In the genomic region with DNA sequence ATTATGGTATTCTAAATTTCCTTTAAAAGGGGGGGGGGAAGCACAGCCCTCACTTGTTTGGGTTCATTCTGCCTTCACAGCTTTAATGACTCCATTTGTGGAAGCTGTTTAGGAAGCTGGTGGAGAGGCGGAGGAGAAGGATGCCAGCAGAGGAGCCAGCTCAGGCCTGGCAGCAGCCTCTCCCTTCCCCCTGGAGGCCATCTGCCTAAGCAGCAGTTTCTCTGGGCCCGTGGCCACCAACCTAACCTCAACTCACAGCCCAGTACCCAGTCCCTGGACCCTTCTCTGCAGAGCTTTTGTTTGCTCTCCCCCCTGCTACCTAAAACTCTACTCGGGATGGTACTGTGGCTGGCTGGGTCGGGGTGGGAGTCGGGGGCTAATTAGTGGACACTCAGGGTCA, we compare ENCODE assay signal across 8 mouse cellular contexts. TPM values are rescaled to one million over a fixed set of nuclear protein-coding genes. Genes with fewer than 3 reads are reported as not detected.
DNase-seq lines count a peak whose midpoint lies in the region; ATAC-seq lines count a peak whose summit lies in the region.

No protein-coding gene starts in this region.

- WGBS in heart, embryonic 13.5 days = 16% methylated on average over 5 of the region's 5 CpGs
- 18% methylated on average over 5 of the region's 5 CpGs for WGBS in forebrain, embryonic 10.5 days
- WGBS in neural tube, embryonic 15.5 days = 13% methylated on average over 5 of the region's 5 CpGs

- H3K27ac ChIP-seq in heart, embryonic 13.5 days (replicated peaks) = peak overlapping the region; percentile 95
- peak overlapping the region; percentile 75 for H3K27ac ChIP-seq in forebrain, embryonic 10.5 days
- no peak overlapping the region for H3K27ac ChIP-seq in neural tube, embryonic 15.5 days (replicated peaks)

- H3K36me3 ChIP-seq in heart, embryonic 13.5 days = no peaks in the 10 kb centered on the region; the same call in 1 of the 2 replicates
- no peaks in the 10 kb centered on the region for H3K36me3 ChIP-seq in forebrain, embryonic 10.5 days (replicated peaks)
- no peaks in the 10 kb centered on the region for H3K36me3 ChIP-seq in neural tube, embryonic 15.5 days

- ATAC-seq in heart, embryonic 13.5 days (ENCODE audit: extremely low read depth, insufficient number of reproducible peaks, low FRiP score, low TSS enrichment) = no peak
- no peak for ATAC-seq in neural tube, embryonic 15.5 days (ENCODE audit: low FRiP score)

- no peaks in the 10 kb centered on the region for H3K9me3 ChIP-seq in heart, embryonic 13.5 days
- no peaks in the 10 kb centered on the region for H3K9me3 ChIP-seq in forebrain, embryonic 10.5 days
- H3K9me3 ChIP-seq in neural tube, embryonic 15.5 days (replicated peaks) = no peaks in the 10 kb centered on the region

- H3K4me1 ChIP-seq in heart, embryonic 13.5 days = peaks cover 86% of the 10 kb centered on the region
- peaks cover 100% of the 10 kb centered on the region for H3K4me1 ChIP-seq in forebrain, embryonic 10.5 days
- H3K4me1 ChIP-seq in neural tube, embryonic 15.5 days = peaks cover 54% of the 10 kb centered on the region

- H3K27me3 ChIP-seq in heart, embryonic 13.5 days (replicated peaks) = no peaks in the 10 kb centered on the region
- peaks cover 99% of the 10 kb centered on the region for H3K27me3 ChIP-seq in forebrain, embryonic 10.5 days (ENCODE audit: poor library complexity, severe bottlenecking)
- peaks cover 48% of the 10 kb centered on the region for H3K27me3 ChIP-seq in neural tube, embryonic 15.5 days (replicated peaks)

- H3K9ac ChIP-seq in heart, embryonic 13.5 days = peak overlapping the region; percentile 94
- H3K9ac ChIP-seq in neural tube, embryonic 15.5 days (replicated peaks) = peak overlapping the region; percentile 44; the same call in 1 of the 2 replicates

- peak overlapping the region; percentile 75 for H3K4me2 ChIP-seq in heart, embryonic 13.5 days
- peak overlapping the region; percentile 99 for H3K4me2 ChIP-seq in neural tube, embryonic 15.5 days

- peak overlapping the region; percentile 75 for H3K4me3 ChIP-seq in heart, embryonic 13.5 days
- H3K4me3 ChIP-seq in forebrain, embryonic 10.5 days = peak overlapping the region; percentile 58
- H3K4me3 ChIP-seq in neural tube, embryonic 15.5 days (replicated peaks) = peak overlapping the region; percentile 45

- DNase-seq in heart, postnatal 4 days = no peak
- DNase-seq in NIH3T3 (ENCODE audit: low read depth) = peak; percentile 73
- no peak for DNase-seq in forebrain, embryonic 10.5 days (ENCODE audit: extremely low spot score, low spot score)
- peak; percentile 29 to 31 for DNase-seq in layer of hippocampus, postnatal 25 days (ENCODE audit: extremely low spot score in 1 of 2, low spot score in 1 of 2)
- no peak for DNase-seq in urinary bladder, postnatal 36 days (ENCODE audit: low spot score in 2 of 2)
- no peak for DNase-seq in kidney, adult 11 months

RNA-seq across cellular contexts. Expression of gene Unc5b, which starts 4.1 kb away (rescaled TPM):
- 12.1 and 13.9 TPM in 2 replicates for polyA plus RNA-seq in heart, embryonic 13.5 days (2015; fragmentation: Nextera tagmentation; extraction: Ambion mirVana)
- 10 to 100 TPM; 42.1 to 43.3 TPM for total RNA-seq in heart, postnatal 4 days (2021)
- 3.2 and 3.4 TPM in 2 replicates for polyA plus RNA-seq in forebrain, embryonic 10.5 days (2016; fragmentation: Nextera tagmentation; extraction: Ambion mirVana)
- total RNA-seq in layer of hippocampus, postnatal 25 days (2021) = 10 to 100 TPM; 15.9 to 16.4 TPM
- 2.3 and 2.8 TPM in 2 replicates for polyA plus RNA-seq in neural tube, embryonic 15.5 days (2015; fragmentation: Nextera tagmentation; extraction: Ambion mirVana)

Comparison
In these comparisons a context has a peak if more than half of its experiments do, and no peak if none do; other contexts are left out.
1. DNase-seq: peak in NIH3T3 (single experiment) and layer of hippocampus, postnatal 25 days (2 of 2); none in heart, postnatal 4 days (single experiment), forebrain, embryonic 10.5 days (single experiment), urinary bladder, postnatal 36 days (0 of 2) and kidney, adult 11 months (single experiment).
2. Peak in every context shown above with its lines, with median percentiles within 50 percentile points of each other: H3K4me3 ChIP-seq.